In the genomic region with DNA sequence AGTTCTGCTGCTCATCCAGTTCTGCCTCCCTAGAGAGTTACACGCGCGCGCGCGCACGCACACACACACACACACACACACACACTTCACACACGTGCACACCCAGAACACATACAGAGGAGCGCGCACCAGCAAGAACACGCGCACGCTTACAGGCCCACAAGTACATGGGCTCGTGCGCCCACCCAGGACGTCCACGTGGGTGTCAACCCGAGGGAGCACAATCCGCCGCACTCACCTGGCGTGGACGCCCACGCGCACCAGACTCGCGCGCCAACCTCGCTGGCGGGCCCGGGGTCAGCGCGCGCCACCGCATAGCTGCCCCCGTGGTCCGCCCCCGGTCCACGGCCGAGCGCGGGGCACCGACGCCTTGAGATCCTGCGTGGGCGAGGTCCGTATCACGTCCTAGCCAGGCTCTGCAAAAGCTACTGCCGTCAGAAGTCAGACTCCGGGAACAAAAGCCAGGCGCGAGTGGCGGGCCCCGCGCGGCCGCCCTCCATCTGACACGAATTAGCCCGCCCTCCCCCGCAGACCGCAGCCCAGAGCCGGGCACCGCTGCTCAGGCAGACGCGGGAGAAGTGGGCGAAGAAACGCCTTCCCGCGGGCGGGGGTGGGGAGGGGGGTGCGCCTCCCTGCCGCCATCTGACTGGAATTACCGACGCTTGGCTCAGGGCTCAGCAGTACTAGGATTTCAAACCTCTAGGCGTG, we compare ENCODE assay signal across 8 mouse cellular contexts. TPM values are rescaled to one million over a fixed set of nuclear protein-coding genes. Genes with fewer than 3 reads are reported as not detected.
DNase-seq lines count a peak whose midpoint lies in the region; ATAC-seq and TF ChIP-seq lines count a peak whose summit lies in the region.

No protein-coding gene starts in this region.

- peaks cover 89% of the 10 kb centered on the region for H3K4me1 ChIP-seq in E14TG2a.4 (replicated peaks; ENCODE audit: low read depth, low read length)
- H3K4me1 ChIP-seq in forebrain, embryonic 13.5 days, result peaks cover 26% of the 10 kb centered on the region

- peak overlapping the region; percentile 88 for H3K4me3 ChIP-seq in E14TG2a.4 (replicated peaks; ENCODE audit: low read length)
- peak overlapping the region; percentile 69 for H3K4me3 ChIP-seq in forebrain, embryonic 13.5 days

- peak overlapping the region; percentile 99 for H3K4me2 ChIP-seq in forebrain, embryonic 13.5 days

- peak overlapping the region; percentile 79 for H3K9ac ChIP-seq in forebrain, embryonic 13.5 days

- H3K27me3 ChIP-seq in E14TG2a.4 (ENCODE audit: insufficient read depth, low read length), result no peaks in the 10 kb centered on the region
- no peaks in the 10 kb centered on the region for H3K27me3 ChIP-seq in forebrain, embryonic 13.5 days

- peaks cover 36% of the 10 kb centered on the region for H3K36me3 ChIP-seq in E14TG2a.4 (ENCODE audit: insufficient read depth, low read length)
- no peaks in the 10 kb centered on the region for H3K36me3 ChIP-seq in forebrain, embryonic 13.5 days (ENCODE audit: poor library complexity, severe bottlenecking)

- H3K9me3 ChIP-seq in E14TG2a.4 (ENCODE audit: low read length), result no peaks in the 10 kb centered on the region
- H3K9me3 ChIP-seq in forebrain, embryonic 13.5 days (replicated peaks), result no peaks in the 10 kb centered on the region

- TF ChIP-seq CTCF in E14TG2a.4 (conservative IDR thresholded peaks at IDR 0.05; ENCODE audit: low read length), result no peak

- peak; percentile 75 for DNase-seq in ZHBTc4 (ENCODE audit: low read depth, low spot score)
- DNase-seq in heart, postnatal 4 days, result peak; percentile 57
- peak; percentile 22 to 46 for DNase-seq in left cerebral cortex, adult 18-20 months (ENCODE audit: low spot score in 2 of 2)
- peak; percentile 24 for DNase-seq in skeletal muscle tissue, adult 2 months (ENCODE audit: low read depth, low spot score)
- DNase-seq in cerebellum, adult 8-10 months, result no peak

- under 1% methylated on average over 74 of the region's 74 CpGs for WGBS in forebrain, embryonic 13.5 days

- no peak overlapping the region for H3K27ac ChIP-seq in forebrain, embryonic 13.5 days

- peak; percentile 87 for ATAC-seq in forebrain, embryonic 13.5 days
- ATAC-seq in megakaryocyte progenitor cell, adult 5-6 weeks (replicated peaks; ENCODE audit: poor library complexity), result peak; percentile 38

RNA-seq across cellular contexts. Expression of gene Tns3, which starts 40.0 kb away (rescaled TPM):
- polyA plus RNA-seq in forebrain, embryonic 13.5 days (2015; fragmentation: Nextera tagmentation; extraction: Ambion mirVana), result 6.6 and 7.3 TPM in 2 replicates
- 10 to 100 TPM; 32.5 to 37.1 TPM for total RNA-seq in heart, postnatal 4 days (2021)
- 10 to 100 TPM; 33.5 to 34.4 TPM for total RNA-seq in left cerebral cortex, adult 18-20 months (2021)
- 20.8 and 27.0 TPM in 2 replicates for total RNA-seq in megakaryocyte progenitor cell, adult 5-6 weeks (2015)
- 11.5 and 11.7 TPM in 2 replicates for total RNA-seq in megakaryocyte progenitor cell, adult 5-6 weeks (2017)
